Mouse (Mus musculus) neural tube, embryonic 12.5 days (tissue): ENCODE results near the gene Rxfp1. TPM values are rescaled to one million over a fixed set of nuclear protein-coding genes. Genes with fewer than 3 reads are reported as not detected.

ENCODE experiments used
- ATAC-seq: fragments of 200-750 bp; cut with Nextera tagmentation; 2 replicates; pipeline ENCODE4 v1.8.0; 2017; ENCODE audit warnings: low read depth, mild to moderate bottlenecking, moderate TSS enrichment, moderate library complexity; ENCODE audit not compliant: low FRiP score
- H3K27ac ChIP-seq: fragments of 300-500 bp; sonication (generic); 2 replicates; pipeline ENCODE4 v1.5.1; 2016
- H3K27me3 ChIP-seq: fragments of 300-500 bp; sonication (generic); replicated peaks from 2 replicates; pipeline ENCODE4 v1.6.1; 2016; ENCODE audit warnings: mild to moderate bottlenecking
- H3K36me3 ChIP-seq: fragments of 300-500 bp; sonication (generic); 2 replicates; pipeline ENCODE4 v1.6.1; 2016; ENCODE audit warnings: mild to moderate bottlenecking
- H3K4me1 ChIP-seq: fragments of 300-500 bp; sonication (generic); 2 replicates; pipeline ENCODE4 v1.6.1; 2016
- H3K4me2 ChIP-seq: fragments of 300-500 bp; sonication (generic); replicated peaks from 2 replicates; pipeline ENCODE4 v1.6.1; 2016; ENCODE audit warnings: mild to moderate bottlenecking
- H3K4me3 ChIP-seq: fragments of 300-500 bp; sonication (generic); 2 replicates; pipeline ENCODE4 v1.5.1; 2016
- H3K9ac ChIP-seq: fragments of 300-500 bp; sonication (generic); 2 replicates; pipeline ENCODE4 v1.6.1; 2016; ENCODE audit warnings: mild to moderate bottlenecking
- H3K9me3 ChIP-seq: fragments of 300-500 bp; sonication (generic); 2 replicates; pipeline ENCODE4 v1.6.1; 2016; ENCODE audit warnings: mild to moderate bottlenecking
- WGBS: fragments of 180-500 bp; shearing (Covaris S2); methylation state at CpG from one replicate; pipeline ENCODE4 v1.1.7; 2016; 5-methylcytosine and 5-hydroxymethylcytosine counted together
- polyA plus RNA-seq: library from polyadenylated mRNA; unstranded; fragments of >200 nt; fragmentation: Nextera tagmentation; extraction: Ambion mirVana; gene quantifications from 2 replicates; pipeline ENCODE4 v1.2.1, GENCODE M21; 2016

Gene Rxfp1
- polyA plus RNA-seq, 1 experiment from 2014 or later, result 0.09 TPM

DNA sequence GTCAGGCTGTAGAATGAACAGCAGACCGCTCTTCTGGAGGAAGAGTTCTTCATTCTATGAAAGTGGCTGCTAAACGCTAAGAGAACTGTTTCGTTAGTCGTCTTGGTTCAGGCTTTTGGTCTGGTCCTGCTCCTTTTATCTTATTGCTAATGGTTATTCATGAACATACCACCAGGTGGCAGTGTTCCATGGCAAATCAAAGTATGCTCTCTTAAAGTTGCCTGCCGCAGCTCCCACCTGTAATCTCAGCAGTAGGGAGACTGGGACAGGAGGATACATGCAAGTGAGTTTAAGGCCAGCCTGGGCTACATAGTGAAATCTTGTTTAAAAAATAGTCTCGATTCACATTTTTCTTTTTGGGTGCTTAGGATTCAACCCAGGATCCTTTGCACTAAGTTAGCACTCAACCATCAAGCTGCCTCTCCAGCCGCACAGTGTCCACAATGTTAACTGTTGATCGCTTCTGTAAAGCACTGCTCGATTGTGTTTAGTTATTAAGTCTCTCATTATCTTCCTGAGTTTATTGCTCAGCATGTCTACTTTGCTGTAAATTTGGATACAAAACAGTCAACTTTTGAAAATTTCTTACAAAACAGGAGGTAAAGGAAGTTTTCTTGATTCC is 72.8 kb downstream of the Rxfp1 start:
- WGBS, result 41% methylated on average over 9 of the region's 9 CpGs
- ATAC-seq, result no peak
- H3K27me3 ChIP-seq, result no peaks in the 10 kb centered on the region
- no peak overlapping the region for H3K9ac ChIP-seq
- no peak overlapping the region for H3K4me3 ChIP-seq
- no peak overlapping the region for H3K27ac ChIP-seq
- H3K36me3 ChIP-seq, result no peaks in the 10 kb centered on the region
- H3K4me1 ChIP-seq, result no peaks in the 10 kb centered on the region
- H3K9me3 ChIP-seq, result no peaks in the 10 kb centered on the region
- H3K4me2 ChIP-seq, result no peak overlapping the region

DNA sequence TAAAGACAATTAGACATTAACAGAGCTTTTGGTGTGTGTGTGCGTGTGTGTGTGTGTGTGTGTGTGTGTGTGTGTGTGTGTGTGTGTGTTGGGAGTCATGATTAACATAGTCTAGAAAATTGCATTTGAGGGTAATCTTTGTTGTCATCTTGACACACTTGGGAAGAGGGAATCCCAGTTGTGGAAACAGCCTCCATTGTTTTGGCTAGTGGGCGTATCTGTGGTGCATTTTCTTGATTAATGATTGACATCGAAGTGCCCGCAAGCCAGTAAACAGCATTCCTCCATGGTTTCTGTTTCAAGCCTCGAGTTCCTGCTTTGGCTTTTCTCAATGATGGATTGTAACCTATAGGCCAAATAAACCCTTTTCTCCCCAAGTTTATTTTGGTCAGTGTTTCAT is 81.0 kb downstream of the Rxfp1 start:
- 58% methylated on average over 5 of the region's 5 CpGs for WGBS
- Histone ChIP-seq H3K9me3 (no peaks in the 10 kb centered on the region), H3K27me3 (no peaks in the 10 kb centered on the region), H3K9ac (no peak overlapping the region), H3K4me2 (no peak overlapping the region), H3K36me3 (no peaks in the 10 kb centered on the region), H3K4me3 (no peak overlapping the region), H3K27ac (no peak overlapping the region), H3K4me1 (no peaks in the 10 kb centered on the region)
- no peak for ATAC-seq

DNA sequence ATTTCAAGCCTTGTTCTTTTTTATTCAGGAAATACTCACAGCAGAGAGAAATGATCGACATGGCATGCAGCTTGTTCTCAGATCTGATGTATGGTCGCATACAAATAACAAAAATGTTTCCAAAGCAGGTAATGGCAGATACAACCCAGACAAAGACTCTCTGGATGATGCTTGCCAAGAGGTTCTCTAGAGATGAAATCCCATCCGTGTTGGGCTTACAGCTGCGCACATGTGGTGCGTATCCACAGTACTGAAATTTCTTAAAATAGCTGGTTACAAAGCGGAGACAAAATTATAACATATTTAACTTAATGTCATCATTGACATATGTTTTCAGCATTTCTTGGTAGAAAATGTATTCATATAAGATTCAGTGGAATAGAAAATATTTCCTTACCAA is 85.6 kb downstream of the Rxfp1 start:
- H3K27me3 ChIP-seq, result no peaks in the 10 kb centered on the region
- H3K9ac ChIP-seq, result no peak overlapping the region
- ATAC-seq, result no peak
- H3K4me3 ChIP-seq, result no peak overlapping the region
- H3K9me3 ChIP-seq, result no peaks in the 10 kb centered on the region
- H3K27ac ChIP-seq, result no peak overlapping the region
- no peaks in the 10 kb centered on the region for H3K4me1 ChIP-seq
- WGBS, result 92% methylated on average over 6 of the region's 6 CpGs
- H3K36me3 ChIP-seq, result no peaks in the 10 kb centered on the region
- no peak overlapping the region for H3K4me2 ChIP-seq

DNA sequence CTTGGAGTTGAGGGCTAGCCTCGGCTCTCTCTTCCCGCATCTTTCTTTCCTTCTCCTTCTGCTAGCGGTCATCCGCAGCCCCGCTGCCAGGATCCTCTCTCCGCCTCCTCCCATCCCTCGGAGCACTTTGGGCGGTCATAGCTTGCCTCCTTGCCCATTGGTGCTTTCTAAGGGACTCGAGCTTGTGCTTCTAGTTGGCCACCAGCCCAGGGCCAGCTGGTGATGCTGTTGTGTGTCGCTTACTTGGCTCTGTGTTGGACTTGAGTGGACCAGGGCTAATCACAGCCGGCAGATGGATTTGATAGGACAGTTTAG is 108.3 kb downstream of the Rxfp1 start, which contains the start of gene Etfdh:
Gene Etfdh (minus strand): TSS at position 85 of the 315 bp plus-strand sequence.
- Histone ChIP-seq H3K4me1 (no peaks in the 10 kb centered on the region), H3K36me3 (peaks cover 25% of the 10 kb centered on the region), H3K27me3 (no peaks in the 10 kb centered on the region), H3K4me3 (peak within 1 kb of the TSS; percentile 70), H3K9ac (peak within 1 kb of the TSS; percentile 75), H3K4me2 (peak within 1 kb of the TSS; percentile 74), H3K27ac (peak within 1 kb of the TSS; percentile 32; the same call in 1 of the 2 replicates), H3K9me3 (peaks cover 13% of the 10 kb centered on the region; the same call in 1 of the 2 replicates)
- peak; percentile 67 for ATAC-seq
- 2% methylated on average over 11 of the region's 11 CpGs for WGBS

DNA sequence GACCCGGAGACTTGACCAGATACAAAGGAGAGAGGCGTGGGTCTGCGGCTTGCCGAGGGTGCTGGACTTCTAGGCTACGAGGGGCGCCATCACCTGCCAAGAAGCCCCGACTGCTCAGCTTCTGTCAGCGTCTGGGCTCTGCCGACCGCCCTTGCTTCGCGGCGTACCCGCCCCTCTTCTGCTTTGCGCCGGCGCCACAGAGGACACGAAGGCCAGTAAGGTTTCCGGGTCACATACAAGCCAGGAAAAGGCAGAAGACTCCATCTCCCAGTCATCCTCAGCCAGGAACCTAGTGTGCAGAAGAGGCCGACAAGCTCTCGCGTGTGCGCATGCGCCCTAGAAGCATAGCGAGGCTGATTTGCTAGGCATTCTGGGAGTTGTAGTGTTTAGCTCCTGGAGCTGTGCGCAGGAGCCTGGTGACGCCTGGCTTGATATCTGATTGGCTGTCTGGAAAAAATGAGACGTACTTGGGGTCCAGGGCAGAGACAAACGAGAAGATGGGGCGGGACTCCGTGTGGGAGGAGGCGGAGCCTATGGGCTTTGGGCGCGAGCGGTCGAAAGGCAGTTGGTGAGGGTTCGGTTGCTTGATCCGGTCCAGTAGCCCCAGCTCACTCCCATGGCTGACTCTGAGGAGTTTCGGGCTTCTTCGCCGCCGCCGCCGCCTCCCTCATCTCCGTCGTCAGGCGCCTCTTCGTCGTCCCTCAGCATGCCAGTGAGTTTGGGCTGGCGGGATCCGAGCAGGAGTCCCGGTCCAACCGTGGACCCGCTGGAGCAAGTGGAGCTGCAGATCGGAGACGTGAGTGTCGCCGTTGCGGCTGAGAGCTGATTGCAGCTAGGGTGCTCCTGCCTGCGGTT is 108.9 kb downstream of the Rxfp1 start, which contains the start of gene 4930579G24Rik:
Gene 4930579G24Rik (plus strand): TSS at position 519 of the 855 bp plus-strand sequence.
- Histone ChIP-seq H3K4me1 (no peaks in the 10 kb centered on the region), H3K36me3 (peaks cover 24% of the 10 kb centered on the region), H3K9ac (peak within 1 kb of the TSS; percentile 75), H3K9me3 (peaks cover 11% of the 10 kb centered on the region; the same call in 1 of the 2 replicates), H3K4me3 (peak within 1 kb of the TSS; percentile 70), H3K4me2 (peak within 1 kb of the TSS; percentile 74), H3K27ac (peak within 1 kb of the TSS; percentile 32; the same call in 1 of the 2 replicates), H3K27me3 (no peaks in the 10 kb centered on the region)
- peak; percentile 99 for ATAC-seq
- under 1% methylated on average over 60 of the region's 60 CpGs for WGBS

DNA sequence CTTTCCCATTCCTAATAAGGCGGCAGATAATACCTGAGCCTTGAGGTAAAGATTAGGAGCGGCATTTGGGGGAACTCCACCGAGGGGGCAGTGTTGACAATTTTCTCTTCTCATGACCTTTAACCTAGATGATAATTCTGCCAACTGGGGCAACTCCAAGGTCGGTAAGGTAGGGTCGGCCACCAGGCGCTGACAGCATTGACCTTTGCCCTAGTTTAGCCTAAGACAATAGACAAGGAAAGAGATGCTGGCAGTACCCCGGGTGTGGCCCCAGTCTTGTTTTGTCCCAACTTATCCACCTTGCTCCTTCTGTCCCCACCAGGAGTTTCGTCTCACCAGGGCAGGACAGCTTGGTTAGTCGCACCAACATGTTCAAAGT is 109.5 kb downstream of the Rxfp1 start:
- WGBS, result under 1% methylated on average over 9 of the region's 9 CpGs
- Histone ChIP-seq H3K9me3 (peaks cover 7% of the 10 kb centered on the region; the same call in 1 of the 2 replicates), H3K4me2 (peak overlapping the region; percentile 74), H3K36me3 (peaks cover 17% of the 10 kb centered on the region), H3K4me3 (peak overlapping the region; percentile 70), H3K9ac (peak overlapping the region; percentile 75), H3K27me3 (no peaks in the 10 kb centered on the region), H3K27ac (0 out of 2 replicates have a peak overlapping the region, but pooled peaks have one; percentile 32), H3K4me1 (no peaks in the 10 kb centered on the region)
- ATAC-seq, result no peak

DNA sequence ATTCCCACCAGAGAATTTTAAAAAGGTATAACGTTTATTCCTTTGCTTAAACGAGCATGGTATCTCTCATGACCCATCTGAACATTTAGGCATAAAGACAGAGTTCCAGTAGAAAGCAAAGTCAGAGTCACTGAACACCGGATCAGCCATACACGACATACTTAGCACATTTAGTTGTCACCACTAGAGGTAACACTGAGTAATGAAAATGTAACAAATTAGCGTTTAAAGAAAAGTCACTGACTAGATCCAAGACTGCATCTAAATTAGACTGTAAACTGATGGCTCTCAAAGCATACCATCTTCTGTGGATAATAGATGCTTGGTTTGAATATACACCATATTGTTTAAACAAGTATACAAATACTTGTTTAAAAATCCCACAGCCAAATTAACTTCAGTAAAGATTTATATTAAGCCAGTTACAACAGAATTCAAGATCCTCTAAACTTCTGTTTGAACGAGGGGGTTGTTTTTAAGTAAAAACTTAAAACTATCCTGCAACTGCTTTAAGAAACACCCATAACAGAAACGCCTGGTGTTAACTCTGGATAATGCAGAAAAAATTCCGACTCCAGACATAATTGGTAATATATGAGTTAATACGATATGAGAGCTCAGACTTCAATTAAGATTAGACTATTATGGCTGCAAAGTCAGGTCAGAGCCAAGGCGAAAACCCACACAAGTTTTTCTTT is 110.0 kb downstream of the Rxfp1 start:
- Histone ChIP-seq H3K27me3 (no peaks in the 10 kb centered on the region), H3K9me3 (peaks cover 4% of the 10 kb centered on the region; the same call in 1 of the 2 replicates), H3K4me3 (peak overlapping the region; percentile 70), H3K27ac (no peak overlapping the region), H3K4me1 (no peaks in the 10 kb centered on the region), H3K36me3 (peaks cover 16% of the 10 kb centered on the region), H3K9ac (peak overlapping the region; percentile 75; the same call in 1 of the 2 replicates), H3K4me2 (peak overlapping the region; percentile 74)
- WGBS, result 37% methylated on average over 10 of the region's 10 CpGs
- ATAC-seq, result no peak

DNA sequence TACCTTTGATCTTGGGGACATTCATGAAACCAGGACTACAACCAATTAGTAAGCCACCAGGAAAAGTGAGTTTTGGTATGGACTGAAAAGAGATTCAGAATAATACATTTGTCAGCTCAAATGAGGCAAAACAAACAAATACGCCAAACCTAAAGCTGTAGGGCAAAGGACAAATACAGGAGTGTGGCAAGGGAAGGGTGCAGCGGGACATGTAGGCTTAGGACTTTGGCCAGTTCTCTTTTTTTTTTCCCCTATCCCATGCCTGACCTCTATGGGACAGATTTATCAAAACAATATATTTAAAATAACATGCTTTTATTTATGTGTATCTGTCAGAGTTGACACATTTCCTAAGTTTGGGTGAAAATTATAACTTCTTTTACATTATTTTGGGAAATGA is 127.8 kb downstream of the Rxfp1 start:
- H3K27me3 ChIP-seq, result no peaks in the 10 kb centered on the region
- no peak overlapping the region for H3K4me3 ChIP-seq
- H3K4me1 ChIP-seq, result no peaks in the 10 kb centered on the region
- H3K4me2 ChIP-seq, result no peak overlapping the region
- peaks cover 50% of the 10 kb centered on the region for H3K36me3 ChIP-seq
- no peak overlapping the region for H3K9ac ChIP-seq
- no peak for ATAC-seq
- no peak overlapping the region for H3K27ac ChIP-seq
- WGBS, result 93% methylated on average over 2 of the region's 2 CpGs
- H3K9me3 ChIP-seq, result no peaks in the 10 kb centered on the region

DNA sequence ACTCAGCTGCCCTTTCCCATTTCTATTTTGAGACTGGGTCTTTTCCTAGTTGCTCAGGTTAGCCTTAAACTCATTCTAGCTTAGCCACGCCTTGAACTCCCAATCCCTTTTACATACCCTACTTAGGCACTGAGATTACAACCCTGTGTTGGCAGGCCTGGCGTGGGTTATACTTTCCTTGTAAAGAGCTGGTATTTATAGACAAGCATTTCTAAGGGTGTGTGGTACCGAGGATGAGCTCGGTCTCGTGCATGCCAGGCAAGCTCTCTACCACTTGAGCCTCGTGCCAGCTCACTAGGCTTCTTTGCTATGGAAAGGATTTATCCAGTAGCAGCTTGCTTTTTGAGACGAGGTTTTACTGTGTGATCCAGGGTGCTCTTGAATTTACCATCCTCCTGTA is 142.2 kb downstream of the Rxfp1 start:
- Histone ChIP-seq H3K36me3 (peaks cover 55% of the 10 kb centered on the region), H3K4me2 (no peak overlapping the region), H3K27me3 (no peaks in the 10 kb centered on the region), H3K9me3 (no peaks in the 10 kb centered on the region), H3K4me3 (no peak overlapping the region), H3K27ac (no peak overlapping the region), H3K9ac (no peak overlapping the region), H3K4me1 (peaks cover 6% of the 10 kb centered on the region; the same call in 1 of the 2 replicates)
- ATAC-seq, result no peak
- 91% methylated on average over 7 of the region's 7 CpGs for WGBS

DNA sequence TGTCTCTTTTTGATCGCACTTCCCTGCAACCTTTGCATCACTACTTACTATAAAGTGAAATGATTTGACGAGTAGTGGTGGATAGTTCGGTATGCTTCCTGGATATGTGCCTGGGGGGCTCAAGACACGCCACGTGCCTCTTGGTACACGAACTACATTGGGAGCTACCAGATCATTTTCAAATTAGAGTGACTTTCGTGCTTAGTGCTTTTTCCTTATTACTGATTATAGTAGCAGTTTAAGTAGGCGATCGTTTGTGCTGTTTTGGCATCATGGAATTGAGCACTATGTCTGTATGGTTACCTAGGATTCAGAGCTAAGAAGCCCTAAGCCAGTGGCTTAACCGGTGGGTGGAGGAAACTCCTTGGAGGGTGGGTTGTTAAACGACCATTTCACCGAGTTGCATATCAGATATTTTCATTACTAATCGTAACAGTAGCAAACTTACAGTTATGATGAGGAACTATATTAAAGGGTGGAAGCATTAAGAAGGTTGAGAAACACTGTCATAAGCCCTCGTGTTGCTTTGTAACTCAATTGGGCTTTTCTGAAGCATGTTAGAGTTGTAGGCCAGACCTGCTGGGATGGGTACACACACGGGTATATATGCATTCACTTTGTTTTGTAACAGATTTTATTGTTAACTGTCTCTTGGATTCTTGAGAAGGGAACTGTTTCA is 145.7 kb downstream of the Rxfp1 start:
- Histone ChIP-seq H3K4me1 (peaks cover 6% of the 10 kb centered on the region; the same call in 1 of the 2 replicates), H3K4me3 (peak overlapping the region; percentile 79), H3K27ac (no peak overlapping the region), H3K9ac (peak overlapping the region; percentile 83), H3K4me2 (peak overlapping the region; percentile 69), H3K36me3 (peaks cover 30% of the 10 kb centered on the region), H3K9me3 (no peaks in the 10 kb centered on the region), H3K27me3 (no peaks in the 10 kb centered on the region)
- WGBS, result 8% methylated on average over 15 of the region's 15 CpGs
- no peak for ATAC-seq
